Mouse (Mus musculus) hindbrain, postnatal 0 days (tissue): ENCODE measurements around the gene Atrnl1. TPM values are rescaled to one million over a fixed set of nuclear protein-coding genes. Genes with fewer than 3 reads are reported as not detected.

ENCODE experiments used
- ATAC-seq: fragments of 200-750 bp; cut with Nextera tagmentation; 2 replicates; pipeline ENCODE4 v1.8.0; 2017; ENCODE audit warnings: mild to moderate bottlenecking, moderate TSS enrichment, moderate library complexity
- DNase-seq: peaks from one replicate; pipeline ENCODE4 v3.0.0-alpha.2; 2015; ENCODE audit warnings: low spot score
- H3K27ac ChIP-seq: fragments of 300-500 bp; sonication (generic); 2 replicates; pipeline ENCODE4 v1.5.1; 2014; ENCODE audit warnings: mild to moderate bottlenecking
- H3K27me3 ChIP-seq: fragments of 300-500 bp; sonication (generic); 2 replicates; pipeline ENCODE4 v1.6.1; 2014; ENCODE audit warnings: low read length, mixed read lengths; ENCODE audit not compliant: insufficient read depth
- H3K36me3 ChIP-seq: fragments of 300-500 bp; sonication (generic); 2 replicates; pipeline ENCODE4 v1.6.1; 2014; ENCODE audit warnings: low read length, mixed read lengths; ENCODE audit not compliant: insufficient read depth
- H3K4me1 ChIP-seq: fragments of 300-500 bp; sonication (generic); 2 replicates; pipeline ENCODE4 v1.6.1; 2014; ENCODE audit warnings: antibody characterized with exemption, low read length, mixed read lengths; ENCODE audit not compliant: insufficient read depth
- H3K4me2 ChIP-seq: fragments of 300-500 bp; sonication (generic); 2 replicates; pipeline ENCODE4 v1.6.1; 2014; ENCODE audit warnings: low read depth, mild to moderate bottlenecking, low read length, moderate library complexity, mixed read lengths
- H3K4me3 ChIP-seq: fragments of 300-500 bp; sonication (generic); 2 replicates; pipeline ENCODE4 v1.5.1; 2014; ENCODE audit warnings: low read length
- H3K9ac ChIP-seq: fragments of 300-500 bp; sonication (generic); replicated peaks from 2 replicates; pipeline ENCODE4 v1.6.1; 2014; ENCODE audit warnings: mild to moderate bottlenecking, low read length, moderate library complexity, mixed read lengths
- H3K9me3 ChIP-seq: fragments of 300-500 bp; sonication (generic); 2 replicates; pipeline ENCODE4 v1.6.1; 2016; ENCODE audit warnings: low read length, mixed read lengths
- CTCF ChIP-seq: IDR thresholded peaks from 2 replicates; pipeline ENCODE4 v1.5.1; 2016; ENCODE audit warnings: antibody characterized with exemption, control low read depth, low read depth
- WGBS: fragments of 180-500 bp; shearing (Covaris S2); extraction: QIAGEN DNeasy Blood & Tissue Kit; methylation state at CpG from one replicate; pipeline ENCODE4 v1.1.7; 2014; 5-methylcytosine and 5-hydroxymethylcytosine counted together
- polyA plus RNA-seq: library from polyadenylated mRNA; unstranded; fragments of >200 nt; fragmentation: Nextera tagmentation; extraction: Ambion mirVana; gene quantifications from 2 replicates; pipeline ENCODE4 v1.2.1, GENCODE M21; 2015
- total RNA-seq: library from RNA; depleted of rRNA; stranded (reverse); fragments of >200 nt; gene quantifications from 2 replicates; pipeline ENCODE4 v1.2.3, GENCODE M21; 2014

Atrnl1 gene
- total and polyA plus RNA-seq, 2 experiments from 2014 or later = 4.4 to 46.0 TPM

DNA sequence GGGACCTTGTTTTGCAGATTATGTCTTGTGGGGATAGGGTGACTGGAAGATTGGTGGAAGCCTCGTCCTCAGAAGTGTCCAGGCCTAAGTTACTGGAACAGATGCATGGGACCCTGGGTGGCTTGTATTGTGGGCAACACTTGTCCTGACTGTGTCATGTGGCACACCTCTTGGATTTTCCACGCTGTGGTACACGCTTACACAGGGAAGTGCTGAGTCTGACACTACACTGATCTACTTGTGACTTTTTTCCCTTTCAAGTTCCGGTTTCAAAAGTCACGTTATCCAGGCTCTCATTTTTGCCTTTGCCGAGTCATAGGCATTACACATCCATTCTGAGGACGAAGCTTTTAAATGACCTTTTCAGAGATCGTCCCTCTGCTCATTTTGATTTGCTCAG lies 314.0 kb downstream of the Atrnl1 start:
- DNase-seq (no peak), ATAC-seq (no peak)
- Histone ChIP-seq H3K4me3 (no peak overlapping the region), H3K9me3 (no peaks in the 10 kb centered on the region), H3K27me3 (no peaks in the 10 kb centered on the region), H3K27ac (no peak overlapping the region), H3K4me1 (peaks cover 4% of the 10 kb centered on the region; the same call in 1 of the 2 replicates), H3K36me3 (no peaks in the 10 kb centered on the region), H3K4me2 (no peak overlapping the region), H3K9ac (no peak overlapping the region)
- TF ChIP-seq CTCF = no peak
- 69% methylated on average over 8 of the region's 8 CpGs for WGBS

DNA sequence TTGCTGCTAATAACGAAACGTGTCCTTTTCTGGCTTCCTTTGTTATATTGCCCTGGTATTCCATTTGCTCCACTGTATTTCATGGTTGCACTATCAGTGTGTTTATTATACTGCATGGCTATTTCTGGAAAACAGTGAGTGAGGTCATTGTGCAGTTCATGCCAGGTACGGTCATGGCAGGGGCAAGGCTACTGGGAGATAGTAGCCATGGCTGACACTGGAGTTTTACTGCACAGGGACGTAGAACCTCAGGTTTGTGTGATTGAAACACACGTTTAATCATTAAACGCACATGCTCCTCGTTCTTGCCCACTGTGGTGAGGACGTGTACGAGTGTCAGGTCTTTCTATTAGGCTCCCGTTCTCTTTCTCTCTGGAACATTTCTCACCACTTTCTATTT lies 314.8 kb downstream of the Atrnl1 start:
- Histone ChIP-seq H3K9ac (no peak overlapping the region), H3K4me1 (peaks cover 4% of the 10 kb centered on the region; the same call in 1 of the 2 replicates), H3K27ac (no peak overlapping the region), H3K4me2 (no peak overlapping the region), H3K36me3 (no peaks in the 10 kb centered on the region), H3K27me3 (no peaks in the 10 kb centered on the region), H3K9me3 (no peaks in the 10 kb centered on the region), H3K4me3 (no peak overlapping the region)
- WGBS = 84% methylated on average over 10 of the region's 10 CpGs
- DNase-seq (no peak), ATAC-seq (no peak)
- no peak for TF ChIP-seq CTCF

DNA sequence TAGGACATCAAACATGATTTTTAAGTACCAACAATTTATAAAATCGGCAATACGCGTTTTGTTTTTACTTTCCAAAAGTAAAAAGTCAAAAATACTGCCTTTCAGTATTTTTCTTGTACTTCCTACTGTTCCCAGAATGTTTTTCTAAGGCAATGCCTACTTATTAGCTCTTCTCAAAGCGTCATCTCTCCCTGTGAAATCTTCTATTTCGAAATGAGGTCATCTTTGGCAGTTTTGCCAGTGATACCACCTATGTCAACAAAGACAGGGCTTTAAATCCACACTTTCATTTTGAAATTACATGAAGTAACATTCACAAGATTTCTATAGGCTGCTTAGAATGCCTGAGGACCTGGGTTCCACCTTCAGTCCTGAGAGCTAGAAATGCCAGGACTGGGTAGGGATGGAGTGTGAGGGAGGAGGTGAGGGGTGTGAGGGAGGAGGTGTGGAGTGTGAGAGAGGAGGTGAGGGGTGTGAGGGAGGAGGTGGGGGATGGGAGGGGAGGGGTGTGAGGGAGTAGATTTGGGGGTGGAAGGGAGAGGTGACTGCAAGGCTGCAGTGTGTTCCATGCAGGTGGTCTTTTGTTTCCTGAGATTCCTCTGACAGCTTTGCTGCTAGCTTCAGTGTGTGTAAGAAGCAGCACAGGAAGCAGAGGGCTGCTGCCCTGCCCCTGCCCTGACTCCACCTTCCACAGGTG lies 315.5 kb downstream of the Atrnl1 start:
- no peak for DNase-seq
- peak; percentile 93 for ATAC-seq
- Histone ChIP-seq H3K27me3 (no peaks in the 10 kb centered on the region), H3K36me3 (no peaks in the 10 kb centered on the region), H3K4me3 (no peak overlapping the region), H3K9me3 (no peaks in the 10 kb centered on the region), H3K4me1 (peaks cover 4% of the 10 kb centered on the region; the same call in 1 of the 2 replicates), H3K27ac (no peak overlapping the region), H3K9ac (no peak overlapping the region), H3K4me2 (no peak overlapping the region)
- 91% methylated on average over 5 of the region's 5 CpGs for WGBS
- no peak for TF ChIP-seq CTCF

DNA sequence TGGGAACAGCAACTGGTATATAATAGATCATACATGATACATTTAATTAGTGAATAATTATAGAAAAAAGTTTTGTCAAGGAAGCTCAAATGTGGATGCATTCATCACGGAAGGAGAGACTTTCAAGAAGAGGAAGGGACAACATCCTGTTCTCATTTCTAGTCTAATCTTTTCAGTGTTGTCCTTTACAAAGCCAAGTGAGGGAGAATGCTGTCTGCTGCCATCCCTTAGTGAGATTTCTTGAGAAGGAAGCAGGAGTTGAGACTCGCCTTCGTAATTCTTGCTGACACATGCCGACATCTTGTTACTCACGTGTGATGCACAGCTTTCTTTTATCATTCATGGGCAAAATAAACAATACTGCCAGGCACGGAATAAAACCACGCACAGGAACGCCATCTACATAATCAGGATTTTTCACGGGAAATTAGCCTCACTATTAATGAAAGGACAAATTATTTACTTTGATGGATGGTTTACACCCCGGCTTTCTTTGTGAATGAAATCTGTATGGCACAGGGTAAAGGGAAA lies 316.2 kb downstream of the Atrnl1 start:
- no peak overlapping the region for H3K9ac ChIP-seq
- peak overlapping the region; percentile 40 for H3K4me2 ChIP-seq
- WGBS = 13% methylated on average over 10 of the region's 10 CpGs
- no peak overlapping the region for H3K4me3 ChIP-seq
- no peak for TF ChIP-seq CTCF
- no peaks in the 10 kb centered on the region for H3K36me3 ChIP-seq
- DNase-seq (peak; percentile 15), ATAC-seq (no peak)
- peak overlapping the region; percentile 38; the same call in 1 of the 2 replicates for H3K27ac ChIP-seq
- H3K4me1 ChIP-seq = peaks cover 4% of the 10 kb centered on the region; the same call in 1 of the 2 replicates
- no peaks in the 10 kb centered on the region for H3K9me3 ChIP-seq
- no peaks in the 10 kb centered on the region for H3K27me3 ChIP-seq

DNA sequence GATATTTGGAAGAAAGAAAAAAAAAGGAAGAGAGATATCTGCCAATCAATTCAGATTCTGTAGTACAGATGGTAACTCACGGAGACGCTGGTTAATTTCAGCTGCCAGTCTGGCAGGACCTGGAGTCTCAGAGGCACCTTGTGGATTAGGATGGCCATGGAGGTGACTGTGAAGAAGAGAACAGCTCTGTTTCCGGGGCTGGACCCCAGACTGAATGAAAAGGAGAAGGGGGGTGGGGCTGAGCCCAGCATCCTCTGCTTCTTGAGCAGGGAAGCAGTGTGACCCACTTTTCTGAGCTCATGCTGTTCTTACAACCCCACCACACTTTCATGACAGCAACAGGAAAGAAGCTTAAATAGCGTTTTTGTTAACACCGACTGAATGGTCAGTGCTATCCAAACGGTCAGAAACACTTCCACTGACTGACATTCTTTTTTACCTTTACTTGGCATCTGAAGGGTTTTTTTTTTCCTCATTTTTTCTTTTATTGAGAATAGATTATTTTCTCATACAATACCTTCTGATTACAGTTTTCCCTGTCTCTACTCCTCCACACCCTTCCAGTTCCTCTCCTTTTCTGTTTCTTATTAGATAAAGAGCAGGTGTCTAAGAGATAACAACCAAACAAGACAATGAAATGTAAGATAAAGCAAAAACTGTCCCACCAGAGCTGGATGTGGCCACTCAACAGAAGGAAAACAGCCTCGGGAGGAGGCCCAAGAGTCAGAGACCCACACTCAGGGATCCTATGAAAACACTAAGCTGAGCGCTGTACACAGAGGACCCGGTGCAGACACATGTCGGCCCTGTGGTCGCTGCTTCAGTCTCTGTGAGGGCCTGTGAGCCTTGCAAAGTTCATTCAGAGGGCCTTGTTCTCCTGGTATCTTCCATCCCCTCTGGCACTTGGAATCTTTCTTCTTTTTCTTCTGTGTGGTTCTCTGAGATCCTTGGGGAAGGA lies 317.0 kb downstream of the Atrnl1 start:
- WGBS = 40% methylated on average over 11 of the region's 11 CpGs
- no peak for TF ChIP-seq CTCF
- H3K4me3 ChIP-seq = no peak overlapping the region
- H3K27me3 ChIP-seq = no peaks in the 10 kb centered on the region
- no peaks in the 10 kb centered on the region for H3K9me3 ChIP-seq
- H3K4me2 ChIP-seq = peak overlapping the region; percentile 40
- H3K4me1 ChIP-seq = peaks cover 4% of the 10 kb centered on the region; the same call in 1 of the 2 replicates
- no peak for ATAC-seq
- no peaks in the 10 kb centered on the region for H3K36me3 ChIP-seq
- peak; percentile 42 for DNase-seq
- H3K9ac ChIP-seq = no peak overlapping the region
- peak overlapping the region; percentile 38; the same call in 1 of the 2 replicates for H3K27ac ChIP-seq

DNA sequence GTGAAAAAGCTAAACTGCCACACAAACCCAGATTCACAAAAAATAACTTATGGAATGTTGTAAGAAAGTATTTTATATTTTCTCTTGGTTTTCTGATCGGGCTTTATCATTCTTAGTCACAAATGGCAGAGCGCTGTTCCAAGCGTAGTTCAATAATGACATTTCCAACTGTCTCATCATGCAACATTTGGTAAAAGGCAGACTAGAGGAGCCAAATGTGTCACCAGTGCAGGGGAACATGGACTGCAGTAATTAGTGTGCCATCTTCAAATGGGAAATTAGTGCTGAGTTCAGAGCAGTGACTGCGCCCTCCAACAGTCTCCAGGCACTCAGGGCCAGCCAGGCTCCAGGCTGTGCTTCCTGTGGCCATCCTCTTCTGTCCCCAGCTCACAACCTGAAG lies 320.8 kb downstream of the Atrnl1 start:
- Histone ChIP-seq H3K36me3 (no peaks in the 10 kb centered on the region), H3K4me1 (peaks cover 4% of the 10 kb centered on the region; the same call in 1 of the 2 replicates), H3K9ac (no peak overlapping the region), H3K4me3 (no peak overlapping the region), H3K4me2 (no peak overlapping the region), H3K27me3 (no peaks in the 10 kb centered on the region), H3K9me3 (no peaks in the 10 kb centered on the region), H3K27ac (no peak overlapping the region)
- no peak for TF ChIP-seq CTCF
- ATAC-seq (no peak), DNase-seq (no peak)
- 89% methylated on average over 4 of the region's 4 CpGs for WGBS
